Mouse (Mus musculus) MEL (cell line): ENCODE measurements around the gene Ocel1.

Experiments
- CTCF ChIP-seq, 3 experiments: IDR thresholded peaks in 2 of 3; conservative IDR thresholded peaks in 1 of 3; 2 replicates each; pipeline ENCODE4 v1.5.1; 2011 to 2012; ENCODE audit warnings: low read length in 3 of 3, low read depth in 2 of 3, mild to moderate bottlenecking in 2 of 3, improper control_type of control experiment in 1 of 3, inconsistent platforms in 1 of 3, mixed read lengths in 1 of 3, moderate library complexity in 1 of 3; ENCODE audit not compliant: control insufficient read depth in 1 of 3, insufficient read depth in 1 of 3, poor library complexity in 1 of 3, severe bottlenecking in 1 of 3
- GATA1 ChIP-seq: IDR thresholded peaks from 2 replicates; pipeline ENCODE4 v1.6.1; 2011; ENCODE audit warnings: low read depth, low read length, improper control_type of control experiment
- HCFC1 ChIP-seq: IDR thresholded peaks from 2 replicates; pipeline ENCODE4 v1.6.1; 2012; ENCODE audit warnings: low read depth, mild to moderate bottlenecking, inconsistent platforms, low read length, improper control_type of control experiment, moderate library complexity
- NRF1 ChIP-seq: IDR thresholded peaks from 2 replicates; pipeline ENCODE4 v1.6.1; 2014; ENCODE audit warnings: low read depth, mild to moderate bottlenecking, inconsistent platforms, low read length, improper control_type of control experiment, moderate library complexity; ENCODE audit not compliant: poor library complexity, insufficient read depth, severe bottlenecking
- POLR2A ChIP-seq, 2 experiments: IDR thresholded peaks; 2 replicates each; pipeline ENCODE4 v1.6.1; 2011 to 2012; ENCODE audit warnings: low read length in 2 of 2, mild to moderate bottlenecking in 2 of 2, control low read depth in 1 of 2, improper control_type of control experiment in 1 of 2, low read depth in 1 of 2, moderate library complexity in 1 of 2; ENCODE audit not compliant: control insufficient read depth in 1 of 2, insufficient read depth in 1 of 2, poor library complexity in 1 of 2
- POLR2AphosphoS2 ChIP-seq: IDR thresholded peaks from 2 replicates; pipeline ENCODE4 v1.6.1; 2011; ENCODE audit warnings: low read length, improper control_type of control experiment
- TAL1 ChIP-seq: IDR thresholded peaks from 2 replicates; pipeline ENCODE4 v1.6.1; 2012; ENCODE audit warnings: mild to moderate bottlenecking, inconsistent platforms, low read length, moderate library complexity, mixed read lengths
- ZMIZ1 ChIP-seq: IDR thresholded peaks from 2 replicates; pipeline ENCODE4 v1.6.1; 2012; ENCODE audit warnings: low read depth, mild to moderate bottlenecking, inconsistent platforms, low read length, improper control_type of control experiment, moderate library complexity

- TF ChIP-seq NRF1 (no peak), ZMIZ1 (no peak), POLR2A (IDR thresholded peaks at IDR 0.05; ENCODE audit: control insufficient read depth in 1 of 2, insufficient read depth in 1 of 2, low read depth in 1 of 2, low read length in 2 of 2, poor library complexity in 1 of 2) (no peak), GATA1 (no peak), CTCF (IDR thresholded peaks at IDR 0.05 in 2 of 3, conservative IDR thresholded peaks at IDR 0.05 in 1 of 3; ENCODE audit: control insufficient read depth in 1 of 3, insufficient read depth in 1 of 3, low read depth in 2 of 3, low read length in 3 of 3, poor library complexity in 1 of 3, severe bottlenecking in 1 of 3) (peak; percentile 24 to 61 (median 41); a peak in 5 of 6 replicates), HCFC1 (no peak), POLR2AphosphoS2 (no peak), TAL1 (no peak)
Observed at GRCm38 (mm10) chr8:71385212-71385835, 14.2 kb downstream of the Ocel1 start.
